Mouse (Mus musculus) lung, embryonic 15.5 days (tissue): Measurements from ENCODE around the gene Olfr1277. TPM values are rescaled to one million over a fixed set of nuclear protein-coding genes. Genes with fewer than 3 reads are reported as not detected.

ENCODE experiments used
- ATAC-seq: fragments of 200-750 bp; cut with Nextera tagmentation; 2 replicates; pipeline ENCODE4 v1.8.0; 2017; ENCODE audit warnings: moderate number of reproducible peaks, borderline replicate concordance; ENCODE audit not compliant: low FRiP score, low TSS enrichment; ENCODE audit errors: extremely low read depth
- H3K27ac ChIP-seq: fragments of 300-500 bp; sonication (generic); 2 replicates; pipeline ENCODE4 v1.5.1; 2015; ENCODE audit warnings: moderate library complexity, mild to moderate bottlenecking, inconsistent platforms
- H3K27me3 ChIP-seq: fragments of 300-500 bp; sonication (generic); 2 replicates; pipeline ENCODE4 v1.6.1; 2015; ENCODE audit warnings: inconsistent platforms
- H3K36me3 ChIP-seq: fragments of 300-500 bp; sonication (generic); 2 replicates; pipeline ENCODE4 v1.6.1; 2015; ENCODE audit warnings: inconsistent platforms
- H3K4me1 ChIP-seq: fragments of 300-500 bp; sonication (generic); 2 replicates; pipeline ENCODE4 v1.6.1; 2015; ENCODE audit warnings: inconsistent platforms
- H3K4me2 ChIP-seq: fragments of 300-500 bp; sonication (generic); 2 replicates; pipeline ENCODE4 v1.6.1; 2015; ENCODE audit warnings: inconsistent platforms, mild to moderate bottlenecking, moderate library complexity
- H3K4me3 ChIP-seq: fragments of 300-500 bp; sonication (generic); 2 replicates; pipeline ENCODE4 v1.5.1; 2015; ENCODE audit warnings: mild to moderate bottlenecking, inconsistent platforms
- H3K9ac ChIP-seq: fragments of 300-500 bp; sonication (generic); 2 replicates; pipeline ENCODE4 v1.6.1; 2015; ENCODE audit warnings: inconsistent platforms
- H3K9me3 ChIP-seq: fragments of 300-500 bp; sonication (generic); 2 replicates; pipeline ENCODE4 v1.6.1; 2016; ENCODE audit warnings: inconsistent platforms
- WGBS: fragments of 180-500 bp; shearing (Covaris S2); methylation state at CpG from one replicate; pipeline ENCODE4 v1.1.7; 2015; 5-methylcytosine and 5-hydroxymethylcytosine counted together
- polyA plus RNA-seq: library from polyadenylated mRNA; unstranded; fragments of >200 nt; fragmentation: Nextera tagmentation; extraction: Ambion mirVana; gene quantifications from 2 replicates; pipeline ENCODE4 v1.2.1, GENCODE M21; 2015

The Olfr1277 gene
- not detected in 2 replicates for polyA plus RNA-seq

DNA sequence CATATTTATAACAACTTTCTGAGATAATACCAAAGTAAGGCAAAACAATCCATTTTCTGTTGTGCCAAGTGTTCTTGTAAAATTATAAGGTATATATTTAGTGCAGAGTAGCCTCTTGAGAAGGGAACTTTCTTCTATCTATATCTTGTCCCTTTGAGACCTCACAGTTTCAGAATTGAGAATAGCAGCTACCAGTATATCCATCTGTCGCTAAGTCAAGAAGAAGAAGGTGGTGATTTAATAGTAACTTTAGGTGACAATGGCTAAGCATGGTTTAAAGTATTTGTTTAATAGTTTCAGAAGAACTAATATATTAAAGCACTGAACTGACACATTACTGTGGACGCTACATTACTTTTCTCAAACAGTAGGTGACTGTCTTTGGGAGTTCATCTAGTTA lies at the start of gene Olfr1277:
Olfr1277 (minus strand) TSS at position 101 of the 400 bp plus-strand sequence.
- no peaks in the 10 kb centered on the region for H3K4me1 ChIP-seq
- 76% methylated on average over 2 of the region's 2 CpGs for WGBS
- H3K9me3 ChIP-seq, result no peaks in the 10 kb centered on the region
- no peaks in the 10 kb centered on the region for H3K36me3 ChIP-seq
- no peak within 1 kb of the TSS for H3K27ac ChIP-seq
- no peaks in the 10 kb centered on the region for H3K27me3 ChIP-seq
- H3K4me3 ChIP-seq, result no peak within 1 kb of the TSS
- ATAC-seq, result no peak
- no peak within 1 kb of the TSS for H3K4me2 ChIP-seq
- H3K9ac ChIP-seq, result no peak within 1 kb of the TSS

DNA sequence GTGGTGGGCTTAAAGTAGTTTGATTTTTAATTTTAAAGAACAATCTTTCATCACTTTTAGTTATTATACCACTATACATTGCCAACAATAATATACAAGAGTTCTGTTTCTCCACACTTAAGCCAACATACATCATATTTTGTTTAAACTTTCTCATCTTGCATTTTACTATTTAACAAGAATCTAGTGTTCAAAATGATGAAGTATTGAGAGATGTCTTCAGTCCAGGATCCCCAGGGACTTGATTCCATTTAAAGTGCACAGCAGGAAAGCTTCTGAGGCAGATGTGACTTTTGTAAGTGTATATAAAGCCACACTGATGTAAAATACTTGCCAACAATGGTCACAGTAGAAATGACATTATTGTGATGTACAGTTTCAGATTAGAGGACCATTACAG lies 39.8 kb upstream of the Olfr1277 start, which contains the start of gene Olfr1280:
Olfr1280 (plus strand) TSS at position 301 of the 400 bp plus-strand sequence.
- no peaks in the 10 kb centered on the region for H3K4me1 ChIP-seq
- H3K9me3 ChIP-seq, result no peaks in the 10 kb centered on the region
- H3K27me3 ChIP-seq, result no peaks in the 10 kb centered on the region
- no peak within 1 kb of the TSS for H3K9ac ChIP-seq
- no peak within 1 kb of the TSS for H3K27ac ChIP-seq
- H3K36me3 ChIP-seq, result no peaks in the 10 kb centered on the region
- H3K4me2 ChIP-seq, result no peak within 1 kb of the TSS
- ATAC-seq, result no peak
- no peak within 1 kb of the TSS for H3K4me3 ChIP-seq

DNA sequence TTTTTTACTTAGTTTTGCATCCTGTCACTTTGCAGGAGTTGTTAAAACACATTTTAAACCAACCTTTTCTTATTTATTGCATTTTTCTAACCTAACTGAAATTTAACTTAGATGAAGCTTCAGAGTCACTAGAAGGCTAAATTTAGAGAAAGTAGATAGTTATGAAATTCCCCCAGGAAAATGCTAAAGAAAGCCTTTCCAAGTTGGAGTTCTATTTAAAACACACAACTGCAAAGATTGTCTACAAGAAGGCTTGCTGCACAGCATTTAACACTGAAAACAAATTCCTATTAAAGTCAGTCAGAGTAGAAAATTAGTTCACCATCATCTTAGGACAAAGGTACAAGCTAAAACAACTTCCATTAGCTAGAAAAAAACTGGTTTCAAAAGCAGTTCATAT lies 26.5 kb upstream of the Olfr1277 start, which contains the start of gene Olfr1279:
Olfr1279 (plus strand) TSS at position 262 of the 400 bp plus-strand sequence.
- no peak for ATAC-seq
- no peak within 1 kb of the TSS for H3K4me2 ChIP-seq
- no peak within 1 kb of the TSS for H3K27ac ChIP-seq
- no peak within 1 kb of the TSS for H3K4me3 ChIP-seq
- H3K9me3 ChIP-seq, result no peaks in the 10 kb centered on the region
- no peaks in the 10 kb centered on the region for H3K36me3 ChIP-seq
- H3K9ac ChIP-seq, result no peak within 1 kb of the TSS
- no peaks in the 10 kb centered on the region for H3K27me3 ChIP-seq
- H3K4me1 ChIP-seq, result no peaks in the 10 kb centered on the region

DNA sequence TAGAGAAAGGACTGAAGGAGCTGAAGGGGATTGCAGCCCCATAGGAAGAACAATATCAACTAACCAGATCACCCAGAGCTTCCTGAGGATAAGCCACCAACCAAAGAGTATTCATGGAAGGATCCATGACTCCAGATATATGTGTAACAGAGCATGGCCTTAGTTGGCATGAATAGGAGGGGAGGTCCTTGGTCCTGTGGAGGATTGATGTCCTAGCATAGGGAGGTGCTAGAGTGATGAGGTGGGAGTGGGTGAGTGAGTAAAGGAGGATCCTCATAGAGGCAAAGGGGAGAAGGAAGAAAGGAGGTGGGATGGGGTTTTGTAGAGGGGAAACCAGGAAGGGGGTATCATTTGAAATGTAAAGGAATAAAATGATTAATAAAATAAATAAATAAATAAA lies 24.6 kb upstream of the Olfr1277 start:
- Histone ChIP-seq H3K4me2 (no peak overlapping the region), H3K27me3 (no peaks in the 10 kb centered on the region), H3K4me3 (no peak overlapping the region), H3K9ac (no peak overlapping the region), H3K36me3 (no peaks in the 10 kb centered on the region), H3K4me1 (no peaks in the 10 kb centered on the region), H3K9me3 (no peaks in the 10 kb centered on the region), H3K27ac (no peak overlapping the region)
- no peak for ATAC-seq

DNA sequence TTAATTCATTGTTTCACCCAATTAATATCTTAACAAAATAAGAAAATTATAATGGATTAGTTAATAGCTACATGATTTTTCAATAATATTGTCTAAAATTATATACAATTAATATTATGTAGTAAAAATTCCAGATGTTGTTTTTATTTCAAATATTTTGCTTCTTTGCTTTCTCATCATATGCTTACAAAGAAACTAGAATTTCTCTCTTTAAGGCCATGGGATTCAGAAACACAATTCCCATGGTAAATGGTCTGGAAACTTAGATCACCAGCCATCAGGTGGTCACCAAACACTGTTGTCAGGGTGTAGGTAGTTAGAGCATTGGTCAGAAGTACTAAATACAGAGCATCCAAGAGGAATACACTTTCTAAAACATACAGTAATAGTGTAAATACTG lies 15.9 kb upstream of the Olfr1277 start, which contains the start of gene Olfr1278:
Olfr1278 (plus strand) TSS at position 301 of the 400 bp plus-strand sequence.
- ATAC-seq, result no peak
- Histone ChIP-seq H3K36me3 (no peaks in the 10 kb centered on the region), H3K4me3 (no peak within 1 kb of the TSS), H3K9ac (no peak within 1 kb of the TSS), H3K27me3 (no peaks in the 10 kb centered on the region), H3K27ac (no peak within 1 kb of the TSS), H3K4me1 (no peaks in the 10 kb centered on the region), H3K9me3 (no peaks in the 10 kb centered on the region), H3K4me2 (no peak within 1 kb of the TSS)

DNA sequence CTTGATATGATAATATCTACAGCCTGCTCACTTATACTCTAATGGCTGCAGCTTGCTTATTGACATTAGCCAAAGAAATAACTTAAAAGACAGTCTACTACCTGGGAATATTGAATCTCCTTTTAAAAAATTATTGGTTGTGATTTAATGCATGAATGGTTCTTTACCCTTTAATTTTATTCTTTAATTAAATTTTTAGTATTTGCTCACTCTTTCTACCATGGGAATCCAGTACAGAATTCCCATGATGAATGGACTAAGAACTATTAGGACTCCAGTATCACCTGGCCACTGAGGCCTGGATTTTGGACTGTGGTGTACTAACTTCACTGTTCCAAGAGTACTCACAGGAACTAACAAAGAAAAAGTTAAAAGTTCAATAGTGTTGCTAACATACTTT lies 19.7 kb downstream of the Olfr1277 start, which contains the start of gene Olfr1276:
Olfr1276 (plus strand) TSS at position 301 of the 400 bp plus-strand sequence.
- ATAC-seq, result no peak

DNA sequence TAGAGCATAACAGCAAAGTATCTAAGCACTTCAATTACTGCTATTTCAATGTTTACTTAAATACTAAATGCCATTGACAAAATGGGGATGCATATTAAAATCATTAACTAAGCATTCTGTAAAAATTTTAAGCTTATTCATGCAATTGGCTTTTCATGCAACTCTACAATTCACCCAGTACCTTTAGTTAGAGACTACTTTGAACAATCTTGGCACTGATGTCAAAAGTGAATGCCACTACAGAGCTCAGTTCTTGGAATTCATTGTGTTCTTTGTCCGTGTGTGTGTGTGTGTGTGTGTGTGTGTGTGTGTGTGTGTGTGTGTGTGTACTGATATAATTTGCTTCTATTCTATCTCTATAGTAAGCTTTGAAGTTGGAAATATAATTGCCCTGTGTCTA lies 38.7 kb downstream of the Olfr1277 start, which contains the start of gene Olfr1275:
Olfr1275 (minus strand) TSS at position 101 of the 400 bp plus-strand sequence.
- H3K4me1 ChIP-seq, result no peaks in the 10 kb centered on the region
- WGBS, result 80% methylated on average over 1 of the region's 1 CpGs
- no peak within 1 kb of the TSS for H3K4me3 ChIP-seq
- no peak within 1 kb of the TSS for H3K4me2 ChIP-seq
- H3K36me3 ChIP-seq, result no peaks in the 10 kb centered on the region
- H3K9ac ChIP-seq, result no peak within 1 kb of the TSS
- H3K9me3 ChIP-seq, result no peaks in the 10 kb centered on the region
- no peak within 1 kb of the TSS for H3K27ac ChIP-seq
- H3K27me3 ChIP-seq, result no peaks in the 10 kb centered on the region
- no peak for ATAC-seq

More for the DNA sequence above, 19.7 kb downstream of the Olfr1277 start, which contains the start of gene Olfr1276:
- Histone ChIP-seq H3K36me3 (no peaks in the 10 kb centered on the region), H3K4me3 (no peak within 1 kb of the TSS), H3K4me1 (no peaks in the 10 kb centered on the region), H3K4me2 (no peak within 1 kb of the TSS), H3K9ac (no peak within 1 kb of the TSS), H3K27ac (no peak within 1 kb of the TSS), H3K27me3 (no peaks in the 10 kb centered on the region), H3K9me3 (no peaks in the 10 kb centered on the region)

DNA sequence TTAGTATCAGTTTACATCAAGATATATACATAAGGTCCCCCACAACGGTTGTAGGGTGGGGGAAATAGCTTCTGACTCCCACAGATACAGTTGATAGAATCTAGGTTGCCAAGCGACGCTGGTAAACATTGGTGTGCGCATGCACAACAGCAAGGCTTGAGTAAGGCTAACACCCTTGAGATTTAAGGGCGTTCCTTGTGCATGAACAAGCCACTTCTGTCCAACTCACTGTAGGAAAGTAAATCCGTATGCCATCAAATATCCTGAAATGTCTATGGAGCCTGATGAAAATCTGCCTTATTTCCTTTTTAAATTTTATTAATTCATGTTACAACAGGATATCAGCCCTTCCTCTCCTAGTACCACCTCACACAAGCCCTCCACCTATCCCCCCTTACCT lies 44.4 kb downstream of the Olfr1277 start, which contains the start of gene 4930430A15Rik:
4930430A15Rik (minus strand) TSS at position 101 of the 400 bp plus-strand sequence.
- Histone ChIP-seq H3K27me3 (no peaks in the 10 kb centered on the region), H3K9ac (no peak within 1 kb of the TSS), H3K27ac (no peak within 1 kb of the TSS), H3K9me3 (no peaks in the 10 kb centered on the region), H3K4me3 (no peak within 1 kb of the TSS), H3K4me2 (no peak within 1 kb of the TSS), H3K4me1 (no peaks in the 10 kb centered on the region), H3K36me3 (no peaks in the 10 kb centered on the region)
- ATAC-seq, result no peak
- WGBS, result 73% methylated on average over 6 of the region's 6 CpGs

Other genes starting within 250 kb of the Olfr1277 start
- gene Gm13941, start 168.1 kb downstream of the Olfr1277 start, polyA plus RNA-seq, result not detected in 2 replicates
- gene Gm15130, start 121.2 kb downstream of the Olfr1277 start, polyA plus RNA-seq, result not detected in 2 replicates
- gene 4930430A15Rik, start 44.5 kb downstream of the Olfr1277 start, polyA plus RNA-seq, result not detected in 2 replicates
- not detected in 2 replicates for gene Olfr1275, start 38.8 kb downstream of the Olfr1277 start, polyA plus RNA-seq
- not detected in 2 replicates for gene Olfr1276, start 19.6 kb downstream of the Olfr1277 start, polyA plus RNA-seq
- gene Olfr1278, start 16.0 kb upstream of the Olfr1277 start, polyA plus RNA-seq, result not detected in 2 replicates
- gene Olfr1279, start 26.5 kb upstream of the Olfr1277 start, polyA plus RNA-seq, result not detected in 2 replicates
- gene Olfr1280, start 39.9 kb upstream of the Olfr1277 start, polyA plus RNA-seq, result not detected in 2 replicates
- gene Olfr1281, start 52.4 kb upstream of the Olfr1277 start, polyA plus RNA-seq, result not detected in 2 replicates
- not detected in 2 replicates for gene Olfr1282, start 62.0 kb upstream of the Olfr1277 start, polyA plus RNA-seq
- not detected in 2 replicates for gene Olfr1283, start 92.7 kb upstream of the Olfr1277 start, polyA plus RNA-seq
- not detected in 2 replicates for gene Olfr1284, start 101.4 kb upstream of the Olfr1277 start, polyA plus RNA-seq
- gene Olfr1286, start 149.0 kb upstream of the Olfr1277 start, polyA plus RNA-seq, result not detected in 2 replicates
- not detected in 2 replicates for gene Olfr1287, start 175.0 kb upstream of the Olfr1277 start, polyA plus RNA-seq
- gene Olfr1288, start 200.0 kb upstream of the Olfr1277 start, polyA plus RNA-seq, result not detected in 2 replicates
- gene Olfr1289, start 206.7 kb upstream of the Olfr1277 start, polyA plus RNA-seq, result not detected in 2 replicates
- gene Olfr1290, start 219.7 kb upstream of the Olfr1277 start, polyA plus RNA-seq, result not detected in 2 replicates
- not detected in 2 replicates for gene Olfr1291-ps1, start 223.1 kb upstream of the Olfr1277 start, polyA plus RNA-seq